In genomic region chr11:30279278-30279677, GRCm38 (mm10) we compare ENCODE assay signal across 13 mouse cellular contexts. TPM values are rescaled to one million over a fixed set of nuclear protein-coding genes. Genes with fewer than 3 reads are reported as not detected.
DNase-seq lines count a peak whose midpoint lies in the region.
"Had no signal": no experiment of that assay in that cellular context is flagged by ENCODE, and none has a peak within 500 bp of the region (broad histone marks: within the 10 kb centered on the region; RNA-seq: fewer than 3 reads in every experiment).

No protein-coding gene starts in this region.

- WGBS in heart, embryonic 10.5 days = 73% methylated on average over 5 of the region's 5 CpGs
- 86% methylated on average over 5 of the region's 5 CpGs for WGBS in midbrain, embryonic 10.5 days

- H3K36me3 ChIP-seq in heart, embryonic 10.5 days = no peaks in the 10 kb centered on the region
- no peaks in the 10 kb centered on the region for H3K36me3 ChIP-seq in midbrain, embryonic 10.5 days
- H3K36me3 ChIP-seq: embryonic facial prominence, embryonic 12.5 days; hindbrain, embryonic 12.5 days; limb, embryonic 13.5 days; stomach, embryonic 15.5 days had no signal

- DNase-seq in heart, adult 11 months = peak; percentile 99
- no peak for DNase-seq in heart, embryonic 10.5 days (ENCODE audit: low spot score)
- DNase-seq in heart, postnatal 4 days = peak; percentile 60
- DNase-seq in lung, postnatal 14 days = peak; percentile 70
- DNase-seq in T-cell, adult 2 months (ENCODE audit: low spot score) = no peak
- DNase-seq in right cerebral cortex, postnatal 14 days = no peak
- no peak for DNase-seq in midbrain, embryonic 10.5 days (ENCODE audit: low spot score)

- H3K27ac ChIP-seq in heart, embryonic 10.5 days = no peak overlapping the region
- peak overlapping the region; percentile 94 for H3K27ac ChIP-seq in brown adipose tissue, adult 24 weeks (replicated peaks; ENCODE audit: low read depth, low read length)
- H3K27ac ChIP-seq in midbrain, embryonic 10.5 days (replicated peaks) = no peak overlapping the region
- H3K27ac ChIP-seq: embryonic facial prominence, embryonic 12.5 days; hindbrain, embryonic 12.5 days; limb, embryonic 13.5 days; stomach, embryonic 15.5 days had no signal

- no peaks in the 10 kb centered on the region for H3K4me1 ChIP-seq in heart, embryonic 10.5 days
- H3K4me1 ChIP-seq in brown adipose tissue, adult 24 weeks (ENCODE audit: control insufficient read depth, insufficient read depth, insufficient read length, low read length) = peaks cover 15% of the 10 kb centered on the region
- H3K4me1 ChIP-seq in midbrain, embryonic 10.5 days = no peaks in the 10 kb centered on the region
- H3K4me1 ChIP-seq: embryonic facial prominence, embryonic 12.5 days; hindbrain, embryonic 12.5 days; limb, embryonic 13.5 days; megakaryocyte, embryonic 14.5 days; stomach, embryonic 15.5 days had no signal

- no peaks in the 10 kb centered on the region for H3K27me3 ChIP-seq in heart, embryonic 10.5 days (ENCODE audit: insufficient read depth, poor library complexity, severe bottlenecking)
- H3K27me3 ChIP-seq in midbrain, embryonic 10.5 days (ENCODE audit: low read depth, poor library complexity, severe bottlenecking) = no peaks in the 10 kb centered on the region
- H3K27me3 ChIP-seq: embryonic facial prominence, embryonic 12.5 days; hindbrain, embryonic 12.5 days; limb, embryonic 13.5 days; stomach, embryonic 15.5 days had no signal

- no peak overlapping the region for H3K4me3 ChIP-seq in heart, embryonic 10.5 days
- no peak overlapping the region for H3K4me3 ChIP-seq in brown adipose tissue, adult 24 weeks (ENCODE audit: insufficient read depth, low read depth, low read length)
- H3K4me3 ChIP-seq in midbrain, embryonic 10.5 days = no peak overlapping the region
- H3K4me3 ChIP-seq: embryonic facial prominence, embryonic 12.5 days; hindbrain, embryonic 12.5 days; limb, embryonic 13.5 days; megakaryocyte, embryonic 14.5 days; stomach, embryonic 15.5 days had no signal

- no peaks in the 10 kb centered on the region for H3K9me3 ChIP-seq in heart, embryonic 10.5 days
- no peaks in the 10 kb centered on the region for H3K9me3 ChIP-seq in midbrain, embryonic 10.5 days (replicated peaks)
- H3K9me3 ChIP-seq: embryonic facial prominence, embryonic 12.5 days; hindbrain, embryonic 12.5 days; limb, embryonic 13.5 days; megakaryocyte, embryonic 14.5 days; stomach, embryonic 15.5 days had no signal

RNA-seq across cellular contexts. Expression of gene Sptbn1, which starts 11.3 kb away (rescaled TPM):
- 115 and 137 TPM in 2 replicates for polyA plus RNA-seq in heart, embryonic 10.5 days (2016; fragmentation: Nextera tagmentation; extraction: Ambion mirVana)
- 199 and 225 TPM in 2 replicates for polyA plus RNA-seq in brown adipose tissue, adult 24 weeks (2012; ENCODE audit: insufficient read depth, insufficient read length, missing spikeins)
- total RNA-seq in heart, postnatal 4 days (2021) = 100 to 1,000 TPM; 571 to 581 TPM
- polyA plus RNA-seq in midbrain, embryonic 10.5 days (2016; fragmentation: Nextera tagmentation; extraction: Ambion mirVana) = 61.9 and 74.7 TPM in 2 replicates

Comparison
In these comparisons a context has a peak if more than half of its experiments do, and no peak if none do; other contexts are left out.
1. DNase-seq: peak in heart, adult 11 months (single experiment), heart, postnatal 4 days (single experiment) and lung, postnatal 14 days (single experiment); none in heart, embryonic 10.5 days (single experiment), T-cell, adult 2 months (single experiment), right cerebral cortex, postnatal 14 days (single experiment) and midbrain, embryonic 10.5 days (single experiment).